ENCODE assay signal across 16 mouse cellular contexts in the genomic region with DNA sequence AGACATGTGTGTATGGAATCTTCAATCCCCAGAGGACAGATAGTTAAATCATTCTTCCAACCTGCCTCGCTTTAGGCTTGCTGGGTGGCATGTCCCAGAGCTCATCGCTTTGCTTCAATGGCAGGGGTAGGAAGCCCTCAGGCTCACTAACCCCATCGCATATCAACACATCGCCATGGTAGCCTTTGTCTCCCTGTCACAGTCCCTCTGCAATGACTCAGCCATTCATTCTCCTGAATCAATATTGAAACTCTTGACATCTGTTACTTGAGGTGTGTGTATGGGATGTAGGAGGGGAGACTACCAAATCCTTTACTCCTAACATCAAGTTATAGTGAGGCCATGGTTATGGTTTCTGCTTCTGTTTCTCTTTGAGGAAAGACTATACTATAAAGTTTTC. TPM values are rescaled to one million over a fixed set of nuclear protein-coding genes. Genes with fewer than 3 reads are reported as not detected.
DNase-seq lines count a peak whose midpoint lies in the region; ATAC-seq and TF ChIP-seq lines count a peak whose summit lies in the region.
"Had no signal": no experiment of that assay in that cellular context is flagged by ENCODE, and none has a peak within 500 bp of the region (broad histone marks: within the 10 kb centered on the region; RNA-seq: fewer than 3 reads in every experiment).

No protein-coding gene starts in this region.

- H3K4me2 ChIP-seq in hindbrain, postnatal 0 days (ENCODE audit: low read depth, low read length) = no peak overlapping the region
- H3K4me2 ChIP-seq in forebrain, embryonic 14.5 days (ENCODE audit: low read length) = no peak overlapping the region
- no peak overlapping the region for H3K4me2 ChIP-seq in midbrain, embryonic 14.5 days (ENCODE audit: low read length)
- H3K4me2 ChIP-seq: embryonic facial prominence, embryonic 12.5 days; heart, embryonic 13.5 days had no signal

- no peak for TF ChIP-seq CTCF in hindbrain, postnatal 0 days (IDR thresholded peaks at IDR 0.05; ENCODE audit: low read depth)

- 17% methylated on average over 4 of the region's 4 CpGs for WGBS in hindbrain, embryonic 10.5 days
- WGBS in hindbrain, postnatal 0 days = 12% methylated on average over 4 of the region's 4 CpGs
- 3% methylated on average over 4 of the region's 4 CpGs for WGBS in forebrain, embryonic 14.5 days
- WGBS in midbrain, embryonic 14.5 days = 5% methylated on average over 4 of the region's 4 CpGs

- peak; percentile 73 for DNase-seq in hindbrain, embryonic 10.5 days (ENCODE audit: low spot score)
- no peak for DNase-seq in hindbrain, postnatal 0 days (ENCODE audit: low spot score)
- peak; percentile 81 for DNase-seq in embryo, embryonic 10 days (ENCODE audit: low spot score)
- DNase-seq in forebrain, embryonic 14.5 days (ENCODE audit: low spot score) = peak; percentile 65
- peak; percentile 41 for DNase-seq in midbrain, embryonic 14.5 days
- no peak for DNase-seq in gastrocnemius, postnatal 14 days
- DNase-seq in heart, adult 18-20 months = no peak
- DNase-seq: cerebellum, adult 8-10 months; lung, adult 2 months; thymus, adult 18-20 months had no signal

- no peak overlapping the region for H3K9ac ChIP-seq in hindbrain, postnatal 0 days (replicated peaks; ENCODE audit: low read length)
- H3K9ac ChIP-seq in forebrain, embryonic 14.5 days (ENCODE audit: low read length) = no peak overlapping the region
- H3K9ac ChIP-seq in midbrain, embryonic 14.5 days (replicated peaks; ENCODE audit: low read length) = no peak overlapping the region
- H3K9ac ChIP-seq: embryonic facial prominence, embryonic 12.5 days; heart, embryonic 13.5 days had no signal

- H3K9me3 ChIP-seq in hindbrain, embryonic 10.5 days = no peaks in the 10 kb centered on the region
- H3K9me3 ChIP-seq in hindbrain, postnatal 0 days (ENCODE audit: low read length) = no peaks in the 10 kb centered on the region
- no peaks in the 10 kb centered on the region for H3K9me3 ChIP-seq in forebrain, embryonic 14.5 days (replicated peaks; ENCODE audit: control insufficient read depth, low read length)
- H3K9me3 ChIP-seq in midbrain, embryonic 14.5 days (ENCODE audit: control insufficient read depth, low read length) = no peaks in the 10 kb centered on the region
- H3K9me3 ChIP-seq: embryonic facial prominence, embryonic 12.5 days; heart, embryonic 13.5 days had no signal

- H3K4me1 ChIP-seq in hindbrain, embryonic 10.5 days (replicated peaks) = peaks cover 67% of the 10 kb centered on the region
- H3K4me1 ChIP-seq in hindbrain, postnatal 0 days (ENCODE audit: insufficient read depth, low read length) = no peaks in the 10 kb centered on the region
- H3K4me1 ChIP-seq in forebrain, embryonic 14.5 days (ENCODE audit: control insufficient read depth, insufficient read depth, low read length) = peaks cover 13% of the 10 kb centered on the region; the same call in 1 of the 2 replicates
- H3K4me1 ChIP-seq in midbrain, embryonic 14.5 days (ENCODE audit: control insufficient read depth, insufficient read depth, low read length) = peaks cover 9% of the 10 kb centered on the region; the same call in 1 of the 2 replicates

- H3K36me3 ChIP-seq in hindbrain, embryonic 10.5 days = no peaks in the 10 kb centered on the region
- no peaks in the 10 kb centered on the region for H3K36me3 ChIP-seq in hindbrain, postnatal 0 days (ENCODE audit: insufficient read depth, low read length)
- no peaks in the 10 kb centered on the region for H3K36me3 ChIP-seq in forebrain, embryonic 14.5 days (ENCODE audit: control insufficient read depth, insufficient read depth, low read length)
- H3K36me3 ChIP-seq in midbrain, embryonic 14.5 days (ENCODE audit: control insufficient read depth, insufficient read depth, low read length) = no peaks in the 10 kb centered on the region
- H3K36me3 ChIP-seq: embryonic facial prominence, embryonic 12.5 days; heart, embryonic 13.5 days had no signal

- no peak for ATAC-seq in hindbrain, postnatal 0 days
- ATAC-seq in forebrain, embryonic 14.5 days = peak; percentile 60
- peak; percentile 41; the same call in 1 of the 2 replicates for ATAC-seq in midbrain, embryonic 14.5 days (ENCODE audit: low FRiP score, low TSS enrichment)
- no peak for ATAC-seq in megakaryocyte progenitor cell, adult 5-6 weeks (replicated peaks; ENCODE audit: poor library complexity)
- ATAC-seq: Patski had no signal

- no peak overlapping the region for H3K4me3 ChIP-seq in hindbrain, embryonic 10.5 days
- H3K4me3 ChIP-seq in hindbrain, postnatal 0 days (ENCODE audit: low read length) = no peak overlapping the region
- H3K4me3 ChIP-seq in forebrain, embryonic 14.5 days (ENCODE audit: low read depth, low read length) = no peak overlapping the region
- no peak overlapping the region for H3K4me3 ChIP-seq in midbrain, embryonic 14.5 days (replicated peaks; ENCODE audit: low read depth, low read length)
- H3K4me3 ChIP-seq: embryonic facial prominence, embryonic 12.5 days; heart, embryonic 13.5 days had no signal

- peak overlapping the region; percentile 1; the same call in 1 of the 2 replicates for H3K27ac ChIP-seq in hindbrain, embryonic 10.5 days
- H3K27ac ChIP-seq in hindbrain, postnatal 0 days = no peak overlapping the region
- no peak overlapping the region for H3K27ac ChIP-seq in forebrain, embryonic 14.5 days (ENCODE audit: low read depth, low read length)
- no peak overlapping the region for H3K27ac ChIP-seq in midbrain, embryonic 14.5 days (replicated peaks; ENCODE audit: low read depth, low read length)
- H3K27ac ChIP-seq: embryonic facial prominence, embryonic 12.5 days; heart, embryonic 13.5 days; macrophage had no signal

- no peaks in the 10 kb centered on the region for H3K27me3 ChIP-seq in hindbrain, embryonic 10.5 days (ENCODE audit: insufficient read depth, poor library complexity, severe bottlenecking)
- no peaks in the 10 kb centered on the region for H3K27me3 ChIP-seq in hindbrain, postnatal 0 days (ENCODE audit: insufficient read depth, low read length)
- no peaks in the 10 kb centered on the region for H3K27me3 ChIP-seq in forebrain, embryonic 14.5 days (replicated peaks; ENCODE audit: control insufficient read depth, insufficient read depth, low read length)
- no peaks in the 10 kb centered on the region for H3K27me3 ChIP-seq in midbrain, embryonic 14.5 days (ENCODE audit: control insufficient read depth, insufficient read depth, low read length)
- H3K27me3 ChIP-seq: CH12.LX; embryonic facial prominence, embryonic 12.5 days had no signal

- intact Hi-C loops in gastrocnemius, postnatal 14 days (cut with DNase I; ENCODE audit: low total_unique reads) = loop anchor here (5.0 to 10.0 kb wide), 2 partner anchors 125 to 202 kb away; no protein-coding TSS in a partner anchor

RNA-seq across cellular contexts. Expression of a gene that starts 6.7 kb away (rescaled TPM):
- 45.3 and 45.6 TPM in 2 replicates for polyA plus RNA-seq in hindbrain, embryonic 10.5 days (2016; fragmentation: Nextera tagmentation; extraction: Ambion mirVana)
- total RNA-seq in hindbrain, postnatal 0 days (2014; rRNA removed) = 7.8 and 10.3 TPM in 2 replicates
- 4.2 and 5.4 TPM in 2 replicates for polyA plus RNA-seq in hindbrain, postnatal 0 days (2015; fragmentation: Nextera tagmentation; extraction: Ambion mirVana)
- 14.7 and 14.8 TPM in 2 replicates for polyA plus RNA-seq in forebrain, embryonic 14.5 days (2014; fragmentation: Nextera tagmentation; extraction: Ambion mirVana)
- 9.4 and 16.7 TPM in 2 replicates for polyA plus RNA-seq in midbrain, embryonic 14.5 days (2014; fragmentation: Nextera tagmentation; extraction: Ambion mirVana)
- under 1 TPM in 1 of 2 experiments, not detected in 1; 0.10 TPM for total RNA-seq in gastrocnemius, postnatal 14 days (2021)
- under 1 TPM; 0.08 to 0.15 TPM for total RNA-seq in heart, adult 18-20 months (2021)
- not detected in 2 replicates for total RNA-seq in megakaryocyte progenitor cell, adult 5-6 weeks (2015)
- not detected in 2 replicates for total RNA-seq in megakaryocyte progenitor cell, adult 5-6 weeks (2017)
- polyA plus RNA-seq: macrophage had no signal

RNA-seq across cellular contexts. Expression of a gene that starts 17.8 kb away (rescaled TPM):
- polyA plus RNA-seq in hindbrain, embryonic 10.5 days (2016; fragmentation: Nextera tagmentation; extraction: Ambion mirVana) = 23.1 and 25.9 TPM in 2 replicates
- total RNA-seq in hindbrain, postnatal 0 days (2014; rRNA removed) = 12.8 and 48.7 TPM in 2 replicates
- 10.3 and 12.5 TPM in 2 replicates for polyA plus RNA-seq in hindbrain, postnatal 0 days (2015; fragmentation: Nextera tagmentation; extraction: Ambion mirVana)
- polyA plus RNA-seq in forebrain, embryonic 14.5 days (2014; fragmentation: Nextera tagmentation; extraction: Ambion mirVana) = 25.2 and 28.8 TPM in 2 replicates
- 16.6 and 25.8 TPM in 2 replicates for polyA plus RNA-seq in midbrain, embryonic 14.5 days (2014; fragmentation: Nextera tagmentation; extraction: Ambion mirVana)
- total RNA-seq in gastrocnemius, postnatal 14 days (2021) = 1 to 10 TPM; 6.2 to 7.9 TPM
- 10 to 100 TPM; 14.4 to 15.9 TPM for total RNA-seq in heart, adult 18-20 months (2021)
- total RNA-seq in megakaryocyte progenitor cell, adult 5-6 weeks (2015) = 21.0 and 24.8 TPM in 2 replicates
- 13.5 and 17.7 TPM in 2 replicates for total RNA-seq in megakaryocyte progenitor cell, adult 5-6 weeks (2017)

Comparison
In these comparisons a context has a peak if more than half of its experiments do, and no peak if none do; other contexts are left out.
1. DNase-seq: peak in hindbrain, embryonic 10.5 days (single experiment), embryo, embryonic 10 days (single experiment), forebrain, embryonic 14.5 days (single experiment) and midbrain, embryonic 14.5 days (single experiment); none in hindbrain, postnatal 0 days (single experiment), gastrocnemius, postnatal 14 days (single experiment) and heart, adult 18-20 months (0 of 2).
2. ATAC-seq: peak in forebrain, embryonic 14.5 days (single experiment) and midbrain, embryonic 14.5 days (single experiment); none in hindbrain, postnatal 0 days (single experiment) and megakaryocyte progenitor cell, adult 5-6 weeks (single experiment).